In genomic region chr1:130937170-130937569, GRCm38 (mm10) we compare ENCODE assay signal across 46 mouse cellular contexts. TPM values are rescaled to one million over a fixed set of nuclear protein-coding genes. Genes with fewer than 3 reads are reported as not detected.
"Had no signal": no experiment of that assay in that cellular context is flagged by ENCODE, and none has a peak within 500 bp of the region (broad histone marks: within the 10 kb centered on the region; RNA-seq: fewer than 3 reads in every experiment).

No protein-coding gene starts in this region.

- H3K9ac ChIP-seq: limb, embryonic 12.5 days; limb, embryonic 13.5 days; limb, embryonic 15.5 days; liver, embryonic 12.5 days; liver, embryonic 13.5 days; liver, embryonic 14.5 days; liver, embryonic 15.5 days; liver, postnatal 0 days; lung, embryonic 14.5 days; lung, embryonic 15.5 days; midbrain, embryonic 12.5 days; midbrain, embryonic 13.5 days; midbrain, embryonic 15.5 days had no signal

- H3K36me3 ChIP-seq: limb, embryonic 10.5 days; limb, embryonic 12.5 days; limb, embryonic 13.5 days; limb, embryonic 15.5 days; liver, embryonic 12.5 days; liver, embryonic 13.5 days; liver, embryonic 15.5 days; lung, embryonic 15.5 days; midbrain, embryonic 10.5 days; midbrain, embryonic 12.5 days; midbrain, embryonic 13.5 days; midbrain, embryonic 15.5 days had no signal

- DNase-seq: left cerebral cortex, postnatal 4 days; liver; liver, embryonic 13.5 days; liver, postnatal 0 days; lung, adult 18-20 months; lung, adult 2 months; lung, embryonic 14.5 days; lung, postnatal 10 days; lung, postnatal 14 days; lung, postnatal 36 days; lung, postnatal 4 days; midbrain, embryonic 14.5 days had no signal

- H3K4me1 ChIP-seq: limb, embryonic 15.5 days; liver, embryonic 12.5 days; liver, embryonic 13.5 days; liver, embryonic 15.5 days; lung, embryonic 15.5 days; midbrain, embryonic 12.5 days; midbrain, embryonic 15.5 days had no signal

- ATAC-seq: liver, embryonic 12.5 days; liver, postnatal 0 days; lung, postnatal 0 days; midbrain, embryonic 13.5 days; midbrain, embryonic 15.5 days; midbrain, embryonic 16.5 days had no signal

- H3K27ac ChIP-seq: limb, embryonic 12.5 days; limb, embryonic 13.5 days; limb, embryonic 15.5 days; liver, embryonic 12.5 days; liver, embryonic 13.5 days; liver, embryonic 14.5 days; liver, embryonic 15.5 days; lung, embryonic 15.5 days; macrophage; midbrain, embryonic 12.5 days; midbrain, embryonic 13.5 days; midbrain, embryonic 15.5 days had no signal

- H3K4me3 ChIP-seq: limb, embryonic 10.5 days; limb, embryonic 12.5 days; limb, embryonic 13.5 days; limb, embryonic 15.5 days; liver, embryonic 12.5 days; liver, embryonic 13.5 days; liver, embryonic 15.5 days; lung, embryonic 15.5 days; megakaryocyte, embryonic 14.5 days; midbrain, embryonic 10.5 days; midbrain, embryonic 12.5 days; midbrain, embryonic 13.5 days; midbrain, embryonic 15.5 days; myocyte had no signal

- H3K27me3 ChIP-seq: limb, embryonic 12.5 days; limb, embryonic 13.5 days; limb, embryonic 15.5 days; liver, embryonic 12.5 days; liver, embryonic 13.5 days; liver, embryonic 15.5 days; lung, embryonic 15.5 days; midbrain, embryonic 12.5 days; midbrain, embryonic 13.5 days; midbrain, embryonic 15.5 days had no signal

- H3K4me2 ChIP-seq: limb, embryonic 12.5 days; limb, embryonic 13.5 days; limb, embryonic 15.5 days; liver, embryonic 11.5 days; liver, embryonic 12.5 days; liver, embryonic 13.5 days; liver, embryonic 15.5 days; lung, embryonic 14.5 days; lung, embryonic 15.5 days; midbrain, embryonic 11.5 days; midbrain, embryonic 12.5 days; midbrain, embryonic 13.5 days; midbrain, embryonic 15.5 days had no signal

- H3K9me3 ChIP-seq: limb, embryonic 10.5 days; limb, embryonic 12.5 days; limb, embryonic 13.5 days; limb, embryonic 15.5 days; liver, embryonic 12.5 days; liver, embryonic 13.5 days; liver, embryonic 15.5 days; lung, embryonic 15.5 days; megakaryocyte, embryonic 14.5 days; midbrain, embryonic 10.5 days; midbrain, embryonic 12.5 days; midbrain, embryonic 13.5 days; midbrain, embryonic 15.5 days had no signal

RNA-seq across cellular contexts. Expression of gene Il19, which starts 2.7 kb away (rescaled TPM):
- total RNA-seq: left cerebral cortex, adult 8-10 months; left cerebral cortex, postnatal 10 days; left cerebral cortex, postnatal 14 days; left cerebral cortex, postnatal 25 days; left cerebral cortex, postnatal 36 days; left cerebral cortex, postnatal 4 days; liver, adult 2 months; megakaryocyte progenitor cell, adult 5-6 weeks; megakaryocyte, adult 5-6 weeks; megakaryocyte-erythroid progenitor cell, adult 5-6 weeks; midbrain, postnatal 0 days; monocyte, adult 5-6 weeks had no signal
- polyA plus RNA-seq: limb, embryonic 11.5 days; limb, embryonic 12.5 days; limb, embryonic 13.5 days; limb, embryonic 15.5 days; liver, adult 2 months; liver, embryonic 11.5 days; liver, embryonic 12.5 days; liver, embryonic 13.5 days; liver, embryonic 14.5 days; liver, embryonic 15.5 days; liver, embryonic 16.5 days; liver, postnatal 0 days; lung, adult 2 months; lung, embryonic 14.5 days; lung, embryonic 15.5 days; lung, embryonic 16.5 days; lung, postnatal 0 days; macrophage; midbrain, embryonic 10.5 days; midbrain, embryonic 11.5 days; midbrain, embryonic 12.5 days; midbrain, embryonic 13.5 days; midbrain, embryonic 14.5 days; midbrain, embryonic 15.5 days; midbrain, embryonic 16.5 days; midbrain, postnatal 0 days had no signal

RNA-seq across cellular contexts. Expression of gene Il20, which starts 25.9 kb away (rescaled TPM):
- total RNA-seq: left cerebral cortex, adult 8-10 months; left cerebral cortex, postnatal 10 days; left cerebral cortex, postnatal 14 days; left cerebral cortex, postnatal 25 days; left cerebral cortex, postnatal 36 days; left cerebral cortex, postnatal 4 days; liver, adult 2 months; megakaryocyte progenitor cell, adult 5-6 weeks; megakaryocyte, adult 5-6 weeks; megakaryocyte-erythroid progenitor cell, adult 5-6 weeks; midbrain, postnatal 0 days; monocyte, adult 5-6 weeks had no signal
- polyA plus RNA-seq: limb, embryonic 10.5 days; limb, embryonic 11.5 days; limb, embryonic 12.5 days; limb, embryonic 13.5 days; limb, embryonic 14.5 days; limb, embryonic 15.5 days; liver, adult 2 months; liver, embryonic 11.5 days; liver, embryonic 12.5 days; liver, embryonic 13.5 days; liver, embryonic 14.5 days; liver, embryonic 15.5 days; liver, embryonic 16.5 days; liver, postnatal 0 days; lung, adult 2 months; lung, embryonic 14.5 days; lung, embryonic 15.5 days; lung, embryonic 16.5 days; lung, postnatal 0 days; macrophage; midbrain, embryonic 10.5 days; midbrain, embryonic 11.5 days; midbrain, embryonic 12.5 days; midbrain, embryonic 13.5 days; midbrain, embryonic 14.5 days; midbrain, embryonic 15.5 days; midbrain, embryonic 16.5 days; midbrain, postnatal 0 days; myocyte had no signal

RNA-seq across cellular contexts. Expression of gene Il24, which starts 49.9 kb away (rescaled TPM):
- total RNA-seq: left cerebral cortex, adult 8-10 months; left cerebral cortex, postnatal 10 days; left cerebral cortex, postnatal 14 days; left cerebral cortex, postnatal 25 days; left cerebral cortex, postnatal 36 days; left cerebral cortex, postnatal 4 days; liver, adult 2 months; megakaryocyte progenitor cell, adult 5-6 weeks; megakaryocyte, adult 5-6 weeks; megakaryocyte-erythroid progenitor cell, adult 5-6 weeks; midbrain, postnatal 0 days; monocyte, adult 5-6 weeks had no signal
- polyA plus RNA-seq: limb, embryonic 10.5 days; limb, embryonic 11.5 days; limb, embryonic 12.5 days; limb, embryonic 13.5 days; limb, embryonic 14.5 days; limb, embryonic 15.5 days; liver, adult 2 months; liver, embryonic 11.5 days; liver, embryonic 12.5 days; liver, embryonic 13.5 days; liver, embryonic 14.5 days; liver, embryonic 15.5 days; liver, embryonic 16.5 days; liver, postnatal 0 days; lung, adult 2 months; lung, embryonic 14.5 days; lung, embryonic 15.5 days; lung, embryonic 16.5 days; lung, postnatal 0 days; macrophage; midbrain, embryonic 10.5 days; midbrain, embryonic 11.5 days; midbrain, embryonic 12.5 days; midbrain, embryonic 13.5 days; midbrain, embryonic 14.5 days; midbrain, embryonic 15.5 days; midbrain, embryonic 16.5 days; midbrain, postnatal 0 days; myocyte had no signal
